Mouse (Mus musculus) left cerebral cortex, adult 18-20 months (tissue): ENCODE results near the gene Aplnr. TPM values are rescaled to one million over a fixed set of nuclear protein-coding genes. Genes with fewer than 3 reads are reported as not detected.

Experiments
- DNase-seq, 2 experiments: peaks; one replicate each; pipeline ENCODE4 v3.0.0; 2021 to 2022; ENCODE audit warnings: low spot score in 2 of 2, mixed read lengths in 1 of 2
- long read RNA-seq, 2 experiments: library from polyadenylated mRNA; stranded (forward); transcript quantifications; one replicate each; pipeline ENCODE4 v2.0.0; 2021
- total RNA-seq, 2 experiments: library from RNA; stranded (reverse); gene quantifications; 2 replicates each; pipeline ENCODE4 v1.2.3; 2021

Gene Aplnr
- under 1 TPM; 0.09 to 0.12 TPM for total RNA-seq
- long read RNA-seq, experiment 1 = 0 reads
- long read RNA-seq, experiment 2, partial matches to known transcripts = 0 of 2 reads
- long read RNA-seq, experiment 2, other reads (novel, unspliced or antisense) = 0 of 2 reads

DNA sequence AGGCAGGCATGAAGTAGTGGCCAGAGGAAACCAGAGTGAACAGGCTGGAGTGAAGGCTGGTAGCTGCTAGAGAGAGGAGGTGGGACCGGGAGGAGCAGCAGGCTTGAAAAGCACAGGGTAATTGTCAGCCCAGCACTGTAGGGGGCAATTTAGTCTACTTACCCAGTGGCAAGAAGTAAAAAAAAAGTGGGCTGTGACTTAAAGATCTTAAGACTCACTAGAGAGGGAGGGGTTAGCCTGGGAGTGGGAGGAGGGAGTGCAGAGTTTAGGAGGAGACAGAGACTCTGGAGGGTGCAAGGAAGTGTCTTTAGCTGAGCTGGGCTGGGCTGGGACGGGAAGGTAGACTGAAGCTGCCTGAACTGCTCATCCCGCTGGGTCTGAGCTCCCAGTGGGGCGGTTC, at the start of gene Aplnr:
Gene Aplnr, plus strand, starts transcription at position 137 of the 400 bp plus-strand sequence.
- DNase-seq = no peak

GRCm38 (mm10) chr2:85088716-85089646, 47.0 kb upstream of the Aplnr start:
- DNase-seq = no peak

- DNase-seq = no peak
Measured at GRCm38 (mm10) chr2:85091325-85091724, 44.7 kb upstream of the Aplnr start.

GRCm38 (mm10) chr2:85093376-85093775, 42.6 kb upstream of the Aplnr start:
- no peak for DNase-seq

DNA sequence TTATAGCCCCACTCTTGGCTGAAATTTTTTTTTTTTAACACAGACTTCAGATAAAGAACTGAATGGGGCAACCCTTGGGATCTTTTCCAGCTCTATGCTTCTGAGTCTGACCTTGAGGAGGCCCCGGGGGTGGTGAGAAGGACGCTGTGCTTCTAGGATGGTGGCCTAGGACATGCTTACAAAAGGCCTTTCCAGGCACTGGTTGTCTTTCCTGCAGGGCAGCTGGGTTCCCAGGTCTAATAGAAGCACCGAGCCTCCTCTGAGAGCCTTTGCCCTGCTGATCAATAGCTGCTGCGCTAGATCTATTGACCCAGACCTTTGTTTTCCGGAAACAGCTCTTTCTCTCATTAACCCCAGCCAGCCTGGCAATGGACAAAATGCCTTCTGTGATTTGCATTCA, 40.1 kb upstream of the Aplnr start:
- no peak for DNase-seq

DNA sequence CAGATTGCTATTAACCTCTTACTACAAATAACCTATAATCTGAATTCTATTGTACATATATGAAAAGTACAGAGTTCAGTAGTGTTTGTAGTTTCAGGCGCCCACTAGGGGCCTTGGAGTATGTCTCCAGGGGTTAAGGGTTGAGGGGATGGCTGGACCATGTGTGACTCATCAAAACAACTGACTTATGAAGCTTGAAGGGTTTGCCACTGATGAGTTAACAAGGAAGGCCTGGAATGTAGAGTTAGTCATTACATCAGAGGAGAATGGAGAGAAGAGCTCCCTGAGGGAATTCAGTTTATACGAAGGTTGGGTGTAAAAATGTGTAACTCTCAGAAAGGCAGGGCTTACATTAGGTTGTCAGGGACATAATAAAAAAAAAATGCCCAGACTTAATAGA, 38.0 kb upstream of the Aplnr start:
- no peak for DNase-seq

GRCm38 (mm10) chr2:85098824-85099511, 37.1 kb upstream of the Aplnr start:
- DNase-seq = no peak

DNA sequence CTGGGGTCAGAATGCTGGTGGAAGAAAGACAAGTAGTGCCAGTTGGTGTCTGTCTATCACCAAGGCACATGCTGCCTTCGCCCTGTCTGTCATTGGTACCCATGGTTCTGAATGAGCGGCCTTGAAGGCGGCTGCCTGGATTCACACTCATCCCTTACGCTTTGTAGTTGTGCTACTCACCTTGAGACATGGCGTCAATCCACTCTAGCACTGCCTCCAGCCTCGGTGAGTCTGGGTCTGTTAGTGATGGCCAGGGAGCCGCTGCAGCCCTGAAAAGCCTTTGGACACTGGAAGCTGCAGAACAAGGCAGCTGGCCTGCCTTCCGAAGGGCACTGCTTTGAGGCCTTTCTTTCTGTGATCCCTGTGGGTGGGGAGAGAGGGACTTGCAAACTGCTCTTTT, 32.8 kb upstream of the Aplnr start:
- DNase-seq = no peak

GRCm38 (mm10) chr2:85105426-85106013, 30.5 kb upstream of the Aplnr start:
- no peak for DNase-seq

DNA sequence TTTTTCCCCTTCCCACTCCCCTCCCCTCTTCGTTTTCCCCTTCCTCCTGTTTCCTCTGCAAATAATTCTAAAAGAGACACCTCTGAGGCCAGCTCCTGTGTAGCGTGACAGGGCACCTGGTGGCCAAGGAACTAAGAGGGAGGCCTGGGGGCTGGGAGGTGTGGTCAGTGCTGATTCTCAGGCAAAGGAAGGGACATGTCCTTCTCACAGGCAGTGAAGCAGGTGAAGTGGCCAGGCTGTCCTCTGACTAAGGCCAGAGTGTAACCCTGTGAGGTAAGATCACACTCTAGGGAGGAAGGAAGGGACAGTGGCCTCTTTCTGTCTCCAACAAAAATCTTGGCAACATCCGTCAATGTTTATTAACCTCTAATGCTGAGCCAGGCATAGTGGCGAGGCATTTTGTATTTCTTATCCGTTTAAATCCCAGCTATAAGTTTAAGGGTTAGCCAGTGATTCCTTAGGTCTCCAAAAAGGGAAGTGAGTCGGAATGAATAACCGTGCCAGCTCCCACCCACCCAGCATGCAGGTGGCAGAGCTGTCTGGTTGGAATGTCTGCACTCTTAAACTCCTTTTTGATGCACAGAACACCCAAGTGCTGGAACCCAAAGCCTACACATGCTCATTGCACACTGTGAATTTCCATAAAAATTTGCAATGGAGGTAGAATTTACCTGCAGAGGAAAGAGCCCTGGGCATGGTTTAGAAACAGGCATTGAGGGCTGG, 29.8 kb upstream of the Aplnr start:
- no peak for DNase-seq

DNA sequence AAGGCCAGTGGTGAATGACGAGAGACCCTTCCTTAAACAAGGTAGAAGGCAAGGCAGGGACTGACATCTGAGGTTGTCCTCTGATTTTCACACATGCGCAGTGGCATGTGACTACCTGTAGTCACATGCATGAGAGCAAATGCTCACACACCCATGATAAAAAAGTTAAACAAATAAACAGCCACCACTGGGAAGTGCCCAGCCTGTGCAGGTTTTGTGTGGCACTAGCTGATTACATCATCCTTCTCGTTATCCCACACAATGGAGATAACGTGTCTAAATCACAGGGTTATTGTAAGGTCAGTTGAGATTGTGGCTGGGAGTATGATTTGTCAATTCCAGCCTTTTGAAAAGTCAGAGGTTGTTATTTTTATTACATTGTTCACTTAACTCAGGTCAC, 29.1 kb upstream of the Aplnr start:
- DNase-seq = no peak

DNA sequence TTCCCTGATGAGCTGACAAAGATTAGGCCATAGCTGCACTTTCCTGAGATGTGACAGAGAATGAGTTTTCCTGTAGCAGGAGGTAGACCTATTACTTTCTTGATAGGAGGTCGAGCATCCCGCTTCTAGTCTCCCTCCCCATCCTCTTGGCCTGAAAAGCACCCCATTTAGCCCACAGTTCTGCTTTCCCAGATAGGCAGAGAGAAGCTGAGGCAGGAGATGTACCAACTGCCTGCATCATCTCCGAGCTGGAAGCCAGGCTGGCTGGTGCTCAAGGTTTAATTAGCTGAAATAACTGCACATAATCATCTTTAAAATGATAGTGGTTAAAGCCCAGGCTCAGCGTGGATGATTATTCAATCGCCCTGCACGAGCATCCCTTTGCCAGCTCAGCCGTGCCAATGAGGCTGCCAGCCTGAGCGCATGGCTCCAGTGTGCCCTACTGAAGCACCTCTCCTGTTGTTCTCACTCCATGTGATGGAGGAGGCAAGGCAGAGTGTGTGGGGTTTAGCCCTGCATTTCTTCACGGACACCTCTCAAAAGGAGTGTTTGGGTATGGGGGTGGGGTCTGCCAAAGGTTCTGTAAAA, 25.6 kb upstream of the Aplnr start:
- DNase-seq = no peak

DNA sequence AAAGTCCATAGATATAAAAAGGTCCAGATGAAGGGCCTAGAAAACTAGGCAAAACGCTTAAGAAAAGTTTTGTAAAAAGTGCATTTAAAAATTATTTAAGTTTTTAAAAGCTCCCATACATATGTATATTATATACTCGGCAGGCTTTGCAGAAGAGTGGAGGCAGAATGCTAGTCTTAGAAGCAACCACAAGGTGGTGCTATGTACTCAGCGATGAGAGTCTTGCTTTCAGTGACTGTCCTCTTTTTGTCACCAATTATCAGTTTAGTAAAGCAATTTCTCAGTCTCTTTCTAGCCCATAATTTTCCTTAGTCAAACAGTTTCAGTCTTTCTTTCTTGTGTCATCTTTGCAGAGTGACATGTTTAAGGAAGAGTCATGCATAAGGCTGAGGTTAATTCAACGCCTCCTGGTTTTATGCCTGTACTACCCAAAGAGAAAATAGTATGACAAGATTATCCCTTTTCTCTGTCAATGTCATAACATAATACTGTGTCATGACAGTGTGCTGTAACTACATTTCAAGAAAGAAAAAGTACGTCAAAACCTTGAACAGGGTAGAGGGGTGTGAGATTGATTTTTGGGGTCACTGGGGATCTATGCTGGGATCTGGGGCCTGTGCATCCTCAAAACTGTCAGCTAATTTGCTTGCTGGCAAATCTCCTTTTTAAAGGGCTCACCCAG, 12.7 kb upstream of the Aplnr start:
- peak; percentile 42 to 57 for DNase-seq

- peak; percentile 80 to 83 for DNase-seq
Measured at GRCm38 (mm10) chr2:85123869-85124535, 12.0 kb upstream of the Aplnr start.

GRCm38 (mm10) chr2:85129496-85129971, 6.5 kb upstream of the Aplnr start:
- DNase-seq = peak in 1 of 2 experiments; percentile 0

- no peak for DNase-seq
Measured at GRCm38 (mm10) chr2:85131226-85131625, 4.8 kb upstream of the Aplnr start.

GRCm38 (mm10) chr2:85131724-85132123, 4.3 kb upstream of the Aplnr start:
- no peak for DNase-seq

DNA sequence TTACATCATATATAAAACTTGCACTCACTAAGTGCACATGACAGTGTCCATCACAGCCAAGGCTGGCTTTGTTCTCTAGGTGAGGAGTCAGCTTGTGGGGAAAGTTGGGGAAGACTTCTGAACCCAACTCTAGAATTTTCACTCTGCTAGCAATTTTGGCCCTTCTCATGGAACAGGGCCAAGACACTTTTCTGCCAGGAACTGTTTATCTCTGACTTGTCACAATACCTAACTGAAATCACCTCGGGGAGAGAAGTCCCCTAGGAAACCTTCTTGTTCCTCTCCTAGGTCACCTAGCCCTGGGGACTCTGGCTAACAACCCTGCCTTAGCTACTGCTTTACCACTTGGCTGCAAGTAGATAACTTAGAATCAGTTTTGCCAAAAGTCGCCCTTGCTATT, 3.8 kb upstream of the Aplnr start:
- no peak for DNase-seq

DNA sequence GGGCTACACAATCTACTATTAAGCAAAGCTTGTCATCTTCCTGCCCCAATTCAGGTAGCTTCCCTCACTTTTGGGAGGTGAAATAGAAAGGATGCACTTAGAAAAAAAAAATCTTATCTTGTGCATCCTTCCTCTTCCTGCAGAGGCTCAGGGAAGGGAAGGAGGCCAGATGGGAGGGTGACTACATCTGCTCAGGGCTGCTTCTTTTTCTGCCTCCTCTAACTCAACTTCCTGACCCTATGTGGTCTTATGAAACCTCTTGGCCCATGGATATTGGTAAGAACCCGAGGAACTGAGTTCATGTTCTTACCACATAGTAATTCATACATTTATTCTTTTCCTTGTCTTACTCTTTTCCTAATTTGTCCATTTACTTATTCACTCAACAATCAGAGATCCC, 926 bp upstream of the Aplnr start:
- no peak for DNase-seq
